In the genomic region with DNA sequence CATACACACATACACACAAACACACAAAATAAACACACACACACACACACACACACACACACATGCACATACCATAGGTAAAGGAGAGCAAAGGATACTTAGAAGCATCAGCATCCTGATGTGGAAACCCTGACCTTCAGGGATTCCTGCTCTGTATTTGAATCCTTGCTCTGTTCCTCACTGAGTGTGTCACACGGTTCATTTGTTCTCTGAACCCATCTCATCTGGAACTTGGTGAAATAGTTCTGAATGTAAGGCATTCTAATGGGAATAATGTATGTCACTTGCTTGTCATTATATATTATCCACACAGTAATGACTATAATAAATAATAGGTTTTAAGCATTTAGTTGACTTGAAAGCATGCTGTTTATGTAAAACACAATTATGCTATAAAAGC, we compare ENCODE assay signal across 24 mouse cellular contexts.
DNase-seq lines count a peak whose midpoint lies in the region; ATAC-seq and TF ChIP-seq lines count a peak whose summit lies in the region.
"Had no signal": no experiment of that assay in that cellular context is flagged by ENCODE, and none has a peak within 500 bp of the region (broad histone marks: within the 10 kb centered on the region; RNA-seq: fewer than 3 reads in every experiment).

No protein-coding gene starts in this region.

- WGBS in midbrain, embryonic 12.5 days, result 38% methylated on average over 1 of the region's 1 CpGs
- WGBS in midbrain, embryonic 10.5 days, result 84% methylated on average over 1 of the region's 1 CpGs
- WGBS in midbrain, embryonic 14.5 days, result 39% methylated on average over 1 of the region's 1 CpGs
- 34% methylated on average over 1 of the region's 1 CpGs for WGBS in midbrain, postnatal 0 days
- WGBS in kidney, embryonic 16.5 days, result 64% methylated on average over 1 of the region's 1 CpGs

- H3K27me3 ChIP-seq in midbrain, embryonic 12.5 days, result peaks cover 11% of the 10 kb centered on the region; the same call in 1 of the 2 replicates
- H3K27me3 ChIP-seq in midbrain, embryonic 10.5 days (ENCODE audit: low read depth, poor library complexity, severe bottlenecking), result no peaks in the 10 kb centered on the region
- no peaks in the 10 kb centered on the region for H3K27me3 ChIP-seq in midbrain, embryonic 14.5 days (ENCODE audit: control insufficient read depth, insufficient read depth, low read length)
- H3K27me3 ChIP-seq in midbrain, postnatal 0 days (ENCODE audit: insufficient read depth, low read length), result no peaks in the 10 kb centered on the region
- H3K27me3 ChIP-seq in kidney, embryonic 16.5 days (ENCODE audit: insufficient read depth, low read length), result no peaks in the 10 kb centered on the region
- H3K27me3 ChIP-seq: embryonic facial prominence, embryonic 13.5 days; embryonic facial prominence, embryonic 15.5 days; forebrain, embryonic 12.5 days had no signal

- DNase-seq in midbrain, embryonic 10.5 days (ENCODE audit: low spot score), result no peak
- DNase-seq in midbrain, embryonic 14.5 days, result no peak
- DNase-seq in midbrain, postnatal 0 days (ENCODE audit: low spot score), result no peak
- DNase-seq in retina, embryonic 14.5 days (ENCODE audit: low spot score), result peak; percentile 27
- DNase-seq in adrenal gland, adult 18-20 months (ENCODE audit: low spot score in 2 of 2), result no peak
- DNase-seq: adrenal gland, adult 8-10 months; adrenal gland, postnatal 14 days; adrenal gland, postnatal 36 days; cerebellum, adult 11 months; cerebellum, adult 18-20 months; cerebellum, adult 8-10 months; cerebellum, adult 9-11 months; cerebellum, postnatal 14 days; cerebellum, postnatal 36 days; embryo, embryonic 11 days had no signal

- no peaks in the 10 kb centered on the region for H3K9me3 ChIP-seq in midbrain, embryonic 12.5 days
- no peaks in the 10 kb centered on the region for H3K9me3 ChIP-seq in midbrain, embryonic 10.5 days (replicated peaks)
- no peaks in the 10 kb centered on the region for H3K9me3 ChIP-seq in midbrain, embryonic 14.5 days (ENCODE audit: control insufficient read depth, low read length)
- H3K9me3 ChIP-seq in midbrain, postnatal 0 days (ENCODE audit: low read length), result no peaks in the 10 kb centered on the region
- no peaks in the 10 kb centered on the region for H3K9me3 ChIP-seq in kidney, embryonic 16.5 days (ENCODE audit: low read length)
- H3K9me3 ChIP-seq: embryonic facial prominence, embryonic 13.5 days; embryonic facial prominence, embryonic 15.5 days; forebrain, embryonic 10.5 days; forebrain, embryonic 12.5 days had no signal

- H3K9ac ChIP-seq in midbrain, embryonic 12.5 days (replicated peaks), result no peak overlapping the region
- no peak overlapping the region for H3K9ac ChIP-seq in midbrain, embryonic 14.5 days (replicated peaks; ENCODE audit: low read length)
- no peak overlapping the region for H3K9ac ChIP-seq in midbrain, postnatal 0 days (replicated peaks; ENCODE audit: low read length, poor library complexity, severe bottlenecking)
- H3K9ac ChIP-seq in kidney, embryonic 16.5 days (replicated peaks; ENCODE audit: low read length), result no peak overlapping the region
- H3K9ac ChIP-seq: embryonic facial prominence, embryonic 13.5 days; embryonic facial prominence, embryonic 15.5 days; forebrain, embryonic 12.5 days had no signal

- H3K27ac ChIP-seq in midbrain, embryonic 12.5 days (replicated peaks), result no peak overlapping the region
- H3K27ac ChIP-seq in midbrain, embryonic 10.5 days (replicated peaks), result no peak overlapping the region
- no peak overlapping the region for H3K27ac ChIP-seq in midbrain, embryonic 14.5 days (replicated peaks; ENCODE audit: low read depth, low read length)
- H3K27ac ChIP-seq in midbrain, postnatal 0 days (ENCODE audit: low read depth, low read length), result no peak overlapping the region
- no peak overlapping the region for H3K27ac ChIP-seq in kidney, embryonic 16.5 days (ENCODE audit: low read length)
- H3K27ac ChIP-seq: embryonic facial prominence, embryonic 13.5 days; embryonic facial prominence, embryonic 15.5 days; forebrain, embryonic 10.5 days; forebrain, embryonic 12.5 days had no signal

- peak; percentile 90 for ATAC-seq in midbrain, embryonic 12.5 days (ENCODE audit: low FRiP score, low read depth)
- ATAC-seq in midbrain, embryonic 14.5 days (ENCODE audit: low FRiP score, low TSS enrichment), result peak; percentile 43; the same call in 1 of the 2 replicates
- no peak for ATAC-seq in midbrain, postnatal 0 days (ENCODE audit: low FRiP score)
- ATAC-seq in kidney, embryonic 16.5 days (ENCODE audit: low FRiP score, low TSS enrichment), result no peak
- ATAC-seq: forebrain, embryonic 14.5 days; forebrain, embryonic 16.5 days had no signal

- no peaks in the 10 kb centered on the region for H3K4me1 ChIP-seq in midbrain, embryonic 12.5 days
- no peaks in the 10 kb centered on the region for H3K4me1 ChIP-seq in midbrain, embryonic 10.5 days
- H3K4me1 ChIP-seq in midbrain, embryonic 14.5 days (ENCODE audit: control insufficient read depth, insufficient read depth, low read length), result no peaks in the 10 kb centered on the region
- no peaks in the 10 kb centered on the region for H3K4me1 ChIP-seq in midbrain, postnatal 0 days (ENCODE audit: insufficient read depth, low read length)
- H3K4me1 ChIP-seq in kidney, embryonic 16.5 days (ENCODE audit: insufficient read depth, low read length), result no peaks in the 10 kb centered on the region
- H3K4me1 ChIP-seq: embryonic facial prominence, embryonic 13.5 days; embryonic facial prominence, embryonic 15.5 days; forebrain, embryonic 10.5 days; forebrain, embryonic 12.5 days had no signal

- H3K4me2 ChIP-seq in midbrain, embryonic 12.5 days (replicated peaks), result no peak overlapping the region
- H3K4me2 ChIP-seq in midbrain, embryonic 14.5 days (ENCODE audit: low read length), result no peak overlapping the region
- no peak overlapping the region for H3K4me2 ChIP-seq in midbrain, postnatal 0 days (ENCODE audit: low read depth, low read length, poor library complexity, severe bottlenecking)
- no peak overlapping the region for H3K4me2 ChIP-seq in kidney, embryonic 16.5 days (replicated peaks; ENCODE audit: low read depth, low read length)
- H3K4me2 ChIP-seq: embryonic facial prominence, embryonic 13.5 days; embryonic facial prominence, embryonic 15.5 days; forebrain, embryonic 12.5 days had no signal

- no peak overlapping the region for H3K4me3 ChIP-seq in midbrain, embryonic 12.5 days
- H3K4me3 ChIP-seq in midbrain, embryonic 10.5 days, result no peak overlapping the region
- no peak overlapping the region for H3K4me3 ChIP-seq in midbrain, embryonic 14.5 days (replicated peaks; ENCODE audit: low read depth, low read length)
- no peak overlapping the region for H3K4me3 ChIP-seq in midbrain, postnatal 0 days (ENCODE audit: low read depth, low read length)
- H3K4me3 ChIP-seq in kidney, embryonic 16.5 days (ENCODE audit: low read length), result no peak overlapping the region
- H3K4me3 ChIP-seq: embryonic facial prominence, embryonic 13.5 days; embryonic facial prominence, embryonic 15.5 days; erythroblast, embryonic 14.5 days; forebrain, embryonic 10.5 days; forebrain, embryonic 12.5 days had no signal

- no peak for TF ChIP-seq CTCF in midbrain, postnatal 0 days (IDR thresholded peaks at IDR 0.05)

- H3K36me3 ChIP-seq in midbrain, embryonic 12.5 days, result no peaks in the 10 kb centered on the region
- no peaks in the 10 kb centered on the region for H3K36me3 ChIP-seq in midbrain, embryonic 10.5 days
- no peaks in the 10 kb centered on the region for H3K36me3 ChIP-seq in midbrain, embryonic 14.5 days (ENCODE audit: control insufficient read depth, insufficient read depth, low read length)
- H3K36me3 ChIP-seq in midbrain, postnatal 0 days (ENCODE audit: insufficient read depth, low read length), result no peaks in the 10 kb centered on the region
- no peaks in the 10 kb centered on the region for H3K36me3 ChIP-seq in kidney, embryonic 16.5 days (ENCODE audit: insufficient read depth, low read length)
- H3K36me3 ChIP-seq: embryonic facial prominence, embryonic 13.5 days; embryonic facial prominence, embryonic 15.5 days; forebrain, embryonic 10.5 days; forebrain, embryonic 12.5 days had no signal

Comparison
In these comparisons a context has a peak if more than half of its experiments do, and no peak if none do; other contexts are left out.
1. ATAC-seq: peak in midbrain, embryonic 12.5 days (single experiment) and midbrain, embryonic 14.5 days (single experiment); none in midbrain, postnatal 0 days (single experiment) and kidney, embryonic 16.5 days (single experiment).